Mouse (Mus musculus) lung, postnatal 0 days (tissue): ENCODE measurements at regions not wholly inside any gene's neighbourhood (a gene's known extent, or its start where the extent isn't known, plus 50 kb on each side); places are given as distances from the start of the nearest gene placed in this dataset.

Source experiments
- CTCF ChIP-seq: IDR thresholded peaks from 2 replicates; pipeline ENCODE4 v1.5.1; 2016; ENCODE audit warnings: antibody characterized with exemption, mild to moderate bottlenecking
- EP300 ChIP-seq: IDR thresholded peaks from 2 replicates; pipeline ENCODE4 v1.6.1; 2016; ENCODE audit warnings: antibody characterized with exemption, mild to moderate bottlenecking, control low read depth

DNA sequence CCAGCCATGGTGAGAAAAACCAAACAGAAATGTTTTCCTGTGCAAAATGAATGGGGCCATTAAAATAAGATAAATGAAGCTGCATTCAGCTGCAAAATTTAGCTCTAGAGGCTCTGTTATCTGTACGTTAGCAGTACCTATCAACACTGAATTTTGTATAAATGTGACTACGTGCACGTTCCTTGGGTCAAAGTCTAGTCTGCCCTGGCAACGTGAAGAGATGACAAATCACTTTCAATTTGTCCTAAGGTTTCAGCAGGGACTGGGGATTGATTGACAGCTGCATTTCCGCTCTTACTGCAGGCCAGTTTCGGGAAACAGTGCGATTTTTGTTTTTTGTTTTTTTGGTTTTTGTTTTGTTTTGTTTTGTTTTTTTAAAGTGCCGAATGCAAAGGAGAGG, 246.1 kb upstream of the Fn1 start:
- TF ChIP-seq CTCF (no peak), EP300 (no peak)
